Mouse (Mus musculus) adrenal gland, adult (tissue): ENCODE data around the gene Gm17364.

ENCODE experiments used
- DNase-seq, 2 experiments: peaks; one replicate each; pipeline ENCODE4 v3.0.0; 2022 to 2023; ENCODE audit warnings: low spot score in 1 of 2; ENCODE audit not compliant: inconsistent age in 2 of 2

Gene Gm17364

DNA sequence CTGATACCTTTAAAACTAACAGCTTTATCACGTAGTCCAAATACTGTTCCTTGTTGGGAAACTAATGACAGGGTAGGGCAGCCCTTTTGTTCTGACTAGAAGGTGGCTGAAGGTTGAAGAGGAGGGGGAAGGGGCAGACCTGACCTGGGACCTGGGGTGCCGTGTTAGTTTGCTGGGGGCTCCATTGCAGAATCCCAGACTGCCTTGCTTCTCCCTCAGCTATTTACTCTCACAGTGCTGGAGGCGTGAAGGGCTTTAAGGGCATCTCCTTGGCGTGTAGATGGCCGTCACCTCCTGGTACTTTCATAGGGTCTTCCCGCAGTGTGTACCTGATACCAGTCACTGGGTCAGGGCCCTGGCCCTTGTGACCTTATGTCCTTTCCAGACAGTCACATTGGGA lies 21.6 kb downstream of the Gm17364 start:
- DNase-seq, result no peak

DNA sequence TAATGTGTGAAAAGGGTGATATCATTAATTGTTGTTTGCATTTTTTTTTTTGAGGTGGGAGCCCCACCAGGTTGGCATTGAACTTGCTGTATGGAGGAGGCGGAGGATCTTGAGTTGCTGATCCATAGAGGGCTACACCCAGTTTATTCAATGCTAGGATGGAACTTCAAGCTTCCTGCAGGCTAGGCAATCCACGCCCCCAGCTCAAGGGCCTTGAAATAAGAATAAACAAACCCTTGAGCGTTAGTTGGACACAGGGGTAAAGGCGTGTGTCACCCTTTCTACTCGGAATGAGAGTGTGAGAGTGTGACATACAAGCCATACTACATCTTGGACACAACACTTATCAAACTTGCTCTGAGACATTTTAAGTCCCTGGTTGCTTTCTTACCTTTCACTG lies 22.1 kb downstream of the Gm17364 start:
- DNase-seq, result peak in 1 of 2 experiments; percentile 31

DNA sequence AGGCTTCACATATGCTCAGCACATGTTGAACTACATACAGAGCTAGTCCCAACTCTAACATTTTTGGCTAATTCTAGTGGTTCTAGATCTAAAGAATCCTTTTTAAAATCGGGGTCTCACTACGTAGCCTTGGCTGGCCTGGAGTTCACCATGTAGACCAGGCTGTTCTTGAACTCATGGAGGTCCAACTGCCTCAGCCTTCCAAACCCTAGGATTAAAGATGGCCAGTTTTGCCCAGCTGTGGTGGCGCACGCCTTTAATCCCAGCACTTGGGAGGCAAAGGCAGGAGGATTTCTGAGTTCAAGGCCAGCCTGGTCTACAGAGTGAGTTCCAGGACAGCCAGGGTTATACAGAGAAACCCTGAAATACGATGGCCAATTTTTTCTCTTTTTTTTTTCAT lies 22.5 kb downstream of the Gm17364 start:
- peak in 1 of 2 experiments; percentile 36 for DNase-seq

DNA sequence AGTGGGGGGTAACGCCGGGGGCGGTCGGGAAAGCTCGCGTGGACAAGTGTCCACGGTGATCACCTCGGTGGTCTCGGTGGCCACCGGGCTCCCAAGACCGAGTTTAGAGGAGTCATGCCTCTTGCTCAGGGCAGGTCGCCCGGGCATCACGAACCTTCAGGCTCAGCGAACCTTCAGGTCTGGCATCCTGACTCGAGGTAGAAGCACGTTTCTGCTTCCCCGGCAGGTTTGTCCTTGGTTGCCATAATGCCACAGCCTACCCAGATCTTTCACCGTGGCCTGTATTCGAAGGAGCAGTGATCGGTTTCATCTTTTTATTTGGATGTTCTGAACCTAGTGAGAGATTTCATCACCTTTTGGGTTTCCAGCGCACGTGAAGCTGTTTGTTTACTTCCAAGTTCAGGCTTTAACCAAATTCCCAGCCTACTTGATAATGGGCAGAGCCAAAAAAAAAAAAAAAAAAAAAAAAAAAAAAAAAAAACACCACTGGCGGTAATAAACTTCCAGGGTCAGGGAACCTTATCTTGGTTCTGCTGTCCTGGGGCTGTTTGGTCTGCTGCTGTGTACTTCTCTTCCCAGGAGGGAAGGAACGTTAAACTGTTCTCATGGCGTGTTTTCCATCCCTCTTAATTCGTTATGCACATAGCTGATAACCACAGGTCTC lies 23.3 kb downstream of the Gm17364 start:
- DNase-seq, result no peak

DNA sequence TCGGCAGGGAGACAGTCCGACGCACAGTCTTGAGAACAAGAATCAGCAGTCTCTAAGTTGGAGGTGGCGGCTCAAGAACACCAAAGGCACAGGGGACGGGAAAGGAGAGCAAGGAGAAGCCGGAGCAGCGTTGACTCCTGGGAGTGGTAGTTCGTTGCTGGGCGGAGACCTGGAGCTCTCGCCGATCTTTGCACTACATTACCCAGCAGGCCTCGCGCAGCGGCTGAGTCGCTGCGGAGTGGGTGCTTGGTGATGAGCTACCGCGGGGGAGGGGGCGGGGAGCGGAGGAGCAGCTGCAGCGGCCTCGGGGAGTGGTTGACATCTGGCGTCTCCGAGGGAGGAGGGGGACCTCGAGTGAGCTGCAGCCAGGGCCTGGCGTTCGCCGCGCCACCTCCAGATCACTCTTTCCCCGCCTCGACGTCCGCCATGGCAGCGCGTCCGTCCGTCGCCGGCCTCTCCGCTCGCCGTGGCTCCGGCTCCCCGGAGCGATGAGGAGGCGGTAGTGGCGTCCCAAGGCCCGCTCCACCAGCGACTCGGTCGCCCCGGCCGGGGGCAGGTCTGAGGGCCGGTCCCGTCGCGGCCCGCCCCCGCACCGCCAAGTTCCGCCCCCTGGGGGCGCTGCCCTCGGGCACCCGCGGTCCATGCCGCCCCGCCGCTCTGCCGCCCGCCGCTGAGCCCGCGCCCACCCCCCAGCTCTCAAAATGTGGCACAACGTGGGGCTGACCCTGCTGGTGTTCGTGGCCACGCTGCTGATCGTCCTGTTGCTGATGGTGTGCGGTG lies 24.0 kb downstream of the Gm17364 start, which contains the start of gene Smim13:
Gene Smim13 (plus strand): TSS at position 307 of the 780 bp plus-strand sequence.
- peak; percentile 95 to 98 for DNase-seq

DNA sequence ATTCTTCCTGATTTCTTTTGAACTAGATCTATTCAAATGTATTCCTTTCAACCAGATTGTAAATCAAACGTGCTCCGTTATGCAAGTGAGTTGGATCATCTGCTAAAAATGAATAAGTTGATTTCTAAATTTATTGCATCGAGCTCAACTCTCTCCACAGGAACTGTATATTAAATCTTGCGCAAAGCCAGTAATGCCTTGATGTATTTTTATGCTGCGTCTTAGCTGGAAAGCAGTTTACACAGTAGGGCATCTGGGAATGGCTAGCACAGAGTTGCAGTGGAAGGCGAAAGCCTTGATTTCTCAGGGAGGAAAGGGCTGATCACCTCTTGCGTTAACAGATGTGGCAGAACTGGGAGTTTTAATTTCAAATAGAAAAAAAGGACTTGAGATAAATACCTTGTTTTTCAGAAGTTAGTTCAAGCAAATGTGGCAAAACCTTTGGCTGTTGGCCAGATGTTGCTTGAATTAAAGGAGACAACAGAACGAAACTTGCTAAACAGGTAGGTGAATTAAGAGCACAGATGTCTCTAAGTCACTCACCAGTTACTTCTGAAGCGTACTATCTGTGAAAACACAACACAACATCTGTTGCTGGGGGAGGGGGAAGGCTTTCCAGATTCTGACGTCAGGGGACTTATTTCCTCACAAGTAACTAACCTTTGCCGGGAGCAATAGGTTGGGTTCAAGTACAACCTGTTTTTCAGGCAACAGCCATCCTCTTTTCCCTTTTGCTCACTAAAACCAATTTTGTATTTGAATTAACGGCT lies 24.8 kb downstream of the Gm17364 start:
- no peak for DNase-seq

DNA sequence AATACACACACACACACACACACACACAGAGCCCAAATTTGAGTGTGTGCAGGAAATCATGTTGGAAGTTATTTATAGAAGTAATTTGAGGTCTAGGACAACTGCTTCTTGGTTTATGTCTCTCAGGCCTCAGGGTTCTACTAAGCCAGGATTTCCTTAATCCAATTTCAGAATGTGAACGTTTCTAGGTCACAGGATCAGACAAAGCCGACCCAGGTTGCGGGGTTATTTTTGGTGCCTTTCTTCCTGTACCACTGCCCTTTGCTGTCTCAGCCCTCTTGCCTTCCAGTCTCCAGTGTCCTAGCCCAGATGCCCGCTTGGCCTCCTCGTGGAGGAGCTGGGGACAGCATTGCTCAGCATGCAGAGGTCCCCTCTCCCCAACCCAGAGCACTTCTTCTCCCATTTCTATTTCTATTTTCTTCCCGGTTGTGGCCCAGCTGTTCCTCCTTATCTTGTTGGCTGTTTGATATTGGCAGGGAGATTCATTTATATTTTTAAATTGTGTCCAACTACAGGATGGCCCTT lies 29.4 kb downstream of the Gm17364 start:
- no peak for DNase-seq

DNA sequence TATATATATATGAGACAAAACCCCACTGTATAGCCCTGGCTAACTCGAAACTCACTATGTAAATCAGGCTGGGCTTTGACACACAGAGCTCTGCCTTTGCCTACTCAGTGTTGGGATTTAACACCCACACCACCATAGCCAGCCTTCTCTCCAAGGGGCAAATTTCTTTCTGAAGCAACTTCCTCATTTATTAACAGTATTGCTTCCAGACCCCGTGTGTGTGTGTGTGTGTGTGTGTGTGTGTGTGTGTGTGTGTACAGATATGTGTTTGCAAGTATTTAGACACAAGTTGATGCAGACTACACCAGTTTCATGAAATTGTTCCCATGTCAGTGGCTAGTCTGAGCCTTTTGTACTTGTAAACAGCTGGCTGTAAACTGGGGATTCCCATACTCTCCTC lies 32.2 kb downstream of the Gm17364 start:
- DNase-seq, result no peak

DNA sequence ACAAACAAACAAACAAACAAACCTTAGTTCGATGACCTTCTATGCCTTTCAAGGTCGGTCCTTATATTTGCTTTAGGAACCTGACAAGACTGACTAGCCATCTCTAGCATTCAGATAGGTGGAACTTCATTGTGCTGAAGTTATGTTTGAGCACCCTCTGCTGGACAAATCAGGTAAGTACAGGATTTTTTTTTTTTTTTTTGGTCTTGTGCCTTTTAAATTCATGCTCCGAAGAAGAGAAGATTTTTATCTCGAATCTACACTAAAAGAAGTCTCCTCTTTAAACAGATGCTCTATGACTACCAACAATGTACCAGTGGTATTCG lies 35.0 kb downstream of the Gm17364 start:
- DNase-seq, result peak in 1 of 2 experiments; percentile 68

DNA sequence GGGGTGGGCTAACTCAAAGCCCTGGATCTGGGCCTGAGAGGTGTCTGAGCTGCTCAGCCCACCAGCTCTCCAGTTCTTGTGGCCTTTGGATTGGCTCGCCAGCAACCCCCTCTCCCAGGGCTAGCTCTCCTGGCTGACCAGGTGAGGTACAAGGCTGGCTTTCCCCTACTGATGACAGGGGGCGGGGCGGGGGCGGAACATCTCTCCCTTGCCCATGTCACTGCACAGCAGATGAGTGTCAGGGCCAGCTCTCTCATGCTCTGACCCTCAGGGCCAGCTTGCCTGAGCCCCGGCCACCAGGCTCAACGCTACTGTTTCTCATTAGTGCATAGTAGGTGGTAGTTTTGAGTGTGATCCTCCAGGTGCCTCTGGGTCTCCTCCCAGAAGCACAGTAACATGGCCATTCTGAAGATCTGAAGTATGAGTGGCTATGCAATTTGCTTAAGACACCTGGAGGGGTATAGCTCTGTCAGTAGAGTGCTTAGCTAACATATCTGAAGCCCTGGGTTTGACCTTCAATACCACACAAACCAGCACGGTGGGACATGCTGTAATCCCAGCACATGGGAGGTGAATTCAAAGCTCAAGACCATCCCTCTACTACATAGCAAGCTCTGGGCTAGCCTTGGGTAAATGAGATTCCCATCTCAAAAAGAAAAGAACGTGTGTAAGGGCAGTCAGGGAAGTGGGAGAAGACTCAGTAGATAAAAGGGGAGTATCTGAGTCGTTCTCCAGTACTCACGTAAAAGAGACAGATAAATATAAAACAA lies 35.6 kb downstream of the Gm17364 start:
- no peak for DNase-seq

DNA sequence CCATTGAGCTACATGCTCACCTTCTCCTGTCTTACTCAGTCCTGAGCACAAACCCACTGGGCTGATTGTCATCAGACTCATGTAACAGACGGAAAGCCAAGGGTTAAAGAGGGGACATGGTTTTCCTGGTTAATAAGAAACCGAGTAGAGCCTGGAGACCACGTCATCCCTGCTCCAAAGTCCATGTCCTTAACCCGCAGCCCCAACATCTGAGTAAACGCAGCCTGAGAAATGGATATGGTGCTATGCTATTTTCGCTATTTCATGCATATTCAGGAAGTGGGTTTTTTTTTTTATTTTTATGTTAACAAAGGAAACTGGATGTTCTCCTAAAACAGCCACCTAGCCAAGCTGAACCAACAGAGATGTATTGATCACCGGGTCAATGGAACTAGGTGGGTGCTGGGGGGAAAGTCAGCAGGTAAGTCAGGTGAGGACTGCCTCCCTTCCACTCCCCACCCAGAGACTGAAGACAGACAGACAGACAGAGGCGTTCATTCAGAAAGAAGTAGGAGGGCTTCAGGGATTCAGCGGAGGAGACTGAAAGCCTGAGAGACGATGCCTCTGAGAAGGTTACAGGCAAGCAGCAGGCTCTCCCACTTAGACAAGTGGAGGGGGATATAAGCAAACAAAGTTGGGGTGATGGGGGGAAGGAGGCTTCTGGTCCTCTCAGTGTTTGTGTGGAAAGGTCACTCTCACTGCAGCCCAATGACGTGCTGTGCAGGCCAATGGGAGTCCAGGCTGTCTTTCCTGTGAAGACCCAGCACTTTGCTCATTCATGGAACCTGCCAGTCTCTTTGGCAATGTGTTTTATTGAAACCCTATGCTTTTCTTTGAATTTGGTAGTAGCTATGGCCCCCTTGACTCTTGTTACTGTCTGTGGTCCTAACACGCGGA lies 37.7 kb downstream of the Gm17364 start:
- no peak for DNase-seq

DNA sequence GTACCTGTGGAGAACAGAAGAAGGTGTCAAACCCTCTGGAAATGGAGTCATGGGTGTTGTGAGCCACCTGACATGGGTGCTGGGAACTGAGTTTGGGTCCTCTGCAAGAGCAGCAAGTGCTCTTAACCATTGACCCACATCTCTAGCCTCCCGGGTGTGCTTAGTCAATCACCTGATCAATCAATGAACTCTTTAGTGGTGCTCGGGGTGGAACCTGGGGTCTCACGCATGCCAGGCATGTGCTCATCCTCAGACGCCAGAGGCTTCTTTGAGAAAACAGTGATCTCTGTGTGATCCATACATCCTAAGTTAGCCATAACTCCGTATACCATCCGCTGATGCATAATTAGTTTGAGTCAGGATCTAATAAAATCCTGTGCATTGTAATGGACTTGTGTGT lies 38.6 kb downstream of the Gm17364 start:
- no peak for DNase-seq

DNA sequence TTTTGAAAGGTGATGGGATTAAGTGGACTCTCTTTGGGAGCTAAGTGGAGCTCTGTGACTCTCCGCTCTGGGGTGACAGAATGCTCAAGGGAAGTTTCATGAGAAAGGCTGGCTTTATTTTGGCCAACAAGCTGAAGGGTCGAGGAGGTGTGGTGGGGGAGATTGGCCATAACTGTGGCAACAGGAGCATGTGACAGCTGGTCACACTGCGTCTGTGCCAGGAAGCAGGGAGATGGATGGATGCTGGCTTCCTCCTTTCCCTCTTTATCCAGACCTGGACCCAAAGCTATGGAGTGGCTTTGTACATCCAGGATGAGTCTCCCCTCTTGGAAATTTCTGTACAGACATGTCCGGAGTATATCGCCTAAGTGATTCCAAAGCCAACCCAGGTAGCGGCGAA lies 40.5 kb downstream of the Gm17364 start:
- DNase-seq, result no peak

DNA sequence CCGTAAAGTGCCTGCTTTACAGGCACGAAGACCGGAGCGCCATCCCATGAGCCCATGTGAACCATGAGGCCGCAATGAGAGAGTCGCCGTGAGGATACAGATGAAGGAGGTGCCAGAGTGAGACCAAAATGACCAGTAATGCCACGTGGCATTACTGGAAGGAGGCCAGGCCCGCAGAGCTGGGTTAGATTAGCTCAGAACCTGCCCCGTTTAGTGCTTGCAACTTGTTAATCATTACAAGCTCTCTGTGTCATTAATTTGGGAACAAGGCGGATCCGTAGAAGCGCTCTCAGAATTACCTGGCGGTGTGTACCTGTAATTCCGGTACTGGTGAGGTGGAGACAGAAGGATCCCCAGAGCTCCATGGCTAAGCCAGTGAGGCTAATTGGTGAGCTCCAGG lies 41.6 kb downstream of the Gm17364 start:
- no peak for DNase-seq

DNA sequence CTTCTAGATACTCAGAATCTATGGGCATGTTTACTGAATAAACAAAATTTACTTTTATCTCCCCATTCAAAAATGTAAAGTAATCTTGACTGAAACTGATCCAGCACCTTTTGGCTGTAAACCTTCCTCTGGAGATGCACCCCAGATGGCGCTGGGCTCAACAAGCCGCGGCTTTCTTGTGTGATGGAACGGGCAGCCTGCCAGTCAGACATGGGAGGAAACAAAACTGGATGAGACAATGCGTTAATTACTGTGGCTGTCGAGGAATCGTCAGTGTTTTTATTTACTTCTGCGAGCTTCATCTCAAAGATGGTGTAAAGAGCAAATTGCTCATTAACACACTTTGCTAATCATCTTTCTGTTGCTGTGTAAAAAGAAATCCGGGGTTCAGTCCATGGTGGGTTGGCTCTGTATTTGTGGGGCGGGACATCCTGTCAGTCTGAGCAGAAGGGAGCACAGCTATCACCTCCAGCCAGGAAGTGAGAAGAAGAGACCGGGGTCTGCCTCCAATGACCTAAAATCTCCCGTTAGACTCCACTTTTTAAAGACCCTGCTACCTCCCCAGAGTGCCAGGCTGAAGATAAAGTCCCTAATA lies 42.3 kb downstream of the Gm17364 start:
- DNase-seq, result no peak

DNA sequence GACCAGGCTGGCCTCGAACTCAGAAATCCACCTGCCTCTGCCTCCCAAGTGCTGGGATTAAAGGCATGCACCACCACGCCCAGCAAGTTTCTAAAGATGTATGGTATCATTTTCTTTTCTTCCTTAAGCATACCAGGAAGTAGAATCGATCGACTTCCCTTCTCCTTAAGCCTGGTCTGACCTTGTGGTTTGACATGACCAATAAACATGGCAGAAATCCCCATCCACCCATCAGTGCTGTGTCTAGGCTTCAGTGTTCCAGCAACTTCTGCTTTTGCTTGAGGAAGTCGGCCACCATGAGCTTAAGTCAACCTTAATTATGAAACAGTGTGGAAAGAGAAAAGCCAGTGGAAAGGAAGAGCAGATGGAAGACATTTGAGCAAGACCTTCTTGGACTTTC lies 43.5 kb downstream of the Gm17364 start:
- no peak for DNase-seq

DNA sequence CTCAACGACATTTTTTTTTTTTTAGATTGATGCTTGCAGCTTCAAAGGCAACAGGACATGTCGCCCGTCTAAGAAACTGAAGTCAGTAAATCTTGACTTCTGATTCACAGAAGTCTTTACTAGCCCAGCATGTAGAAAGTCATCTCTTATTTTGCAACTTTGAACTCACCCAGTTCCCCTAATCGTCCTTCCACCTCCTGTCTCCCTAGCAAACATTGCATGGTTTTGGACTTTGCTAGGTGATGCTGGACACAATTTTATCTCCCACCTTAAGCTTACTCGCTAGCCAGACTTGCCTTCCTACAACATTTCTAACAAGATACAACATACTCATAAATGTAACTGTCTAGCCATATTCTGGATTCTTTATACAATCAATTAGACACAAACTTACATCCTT lies 45.7 kb downstream of the Gm17364 start:
- no peak for DNase-seq

DNA sequence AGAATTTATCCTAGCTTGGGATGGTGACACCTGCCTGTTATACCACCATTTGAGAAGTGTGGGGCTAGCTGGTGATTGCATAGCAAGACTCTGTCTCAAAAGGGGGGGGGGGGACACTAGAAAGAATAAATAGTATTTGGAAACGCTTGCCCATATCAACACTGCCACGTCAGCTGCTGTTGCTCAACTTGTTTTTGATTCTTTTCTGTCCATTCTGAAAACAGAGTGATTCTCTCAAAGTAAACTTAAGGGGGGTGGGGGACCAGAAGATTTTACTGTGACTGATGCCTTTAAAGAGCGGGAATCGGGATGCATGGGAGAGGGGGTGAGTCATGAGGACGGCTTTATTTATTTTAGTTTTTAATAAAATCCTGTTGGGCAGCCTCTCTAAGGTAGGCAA lies 47.3 kb downstream of the Gm17364 start:
- no peak for DNase-seq
